Mouse (Mus musculus): ENCODE results near the gene Gm17651.

DNA sequence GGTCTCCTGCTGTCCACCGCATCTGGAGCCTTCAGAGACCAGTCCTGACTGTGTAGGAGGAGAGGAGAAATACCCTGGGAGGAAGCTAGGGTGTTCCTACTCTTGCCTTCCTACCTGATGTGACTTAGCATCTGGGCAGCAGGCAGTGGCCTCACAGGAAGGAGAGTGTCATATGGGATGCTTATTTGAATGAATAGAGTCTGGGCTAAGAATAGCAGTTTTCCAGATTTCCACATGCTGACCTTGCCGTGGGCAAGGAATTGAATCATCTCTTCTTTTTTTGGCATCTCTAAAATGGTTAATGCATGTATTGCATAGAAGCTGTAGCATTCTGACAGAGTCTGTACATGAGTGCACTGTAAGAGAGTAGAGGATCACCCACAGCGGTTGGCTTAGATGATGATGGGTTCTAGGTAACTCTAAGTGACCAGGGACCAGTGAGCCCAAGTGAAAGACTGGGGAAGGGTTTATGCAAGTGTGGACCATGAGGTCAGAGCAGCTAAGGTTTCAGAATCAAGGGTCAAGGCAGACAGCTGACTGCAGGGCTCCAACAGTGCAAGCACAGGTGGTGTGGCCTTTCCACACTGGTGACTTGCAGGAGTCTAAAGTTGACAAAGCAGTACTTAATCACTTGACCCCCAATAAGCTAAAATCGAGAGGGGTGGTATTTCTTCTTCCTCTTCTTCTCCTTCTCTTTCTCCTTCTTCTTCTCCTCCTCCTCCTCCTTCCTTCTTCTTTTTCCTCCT is 12.1 kb upstream of the Gm17651 start:
- no peak for TF ChIP-seq CTCF (conservative IDR thresholded peaks at IDR 0.05 in 1 of 2, IDR thresholded peaks at IDR 0.05 in 1 of 2; ENCODE audit: low read depth in 2 of 2, low read length in 2 of 2)
- TF ChIP-seq EP300 (IDR thresholded peaks at IDR 0.05; ENCODE audit: low read length), result no peak
- TF ChIP-seq POLR2A (IDR thresholded peaks at IDR 0.05; ENCODE audit: low read depth, low read length), result no peak
- TF ChIP-seq ZNF384 (IDR thresholded peaks at IDR 0.05; ENCODE audit: low read depth, low read length), result no peak

Data from CH12.LX (cell line).